Mouse (Mus musculus): Measurements from ENCODE around the gene Hps1. TPM values are rescaled to one million over a fixed set of nuclear protein-coding genes. Genes with fewer than 3 reads are reported as not detected.

Gene Hps1
- 9.2 and 11.6 TPM in 2 replicates for polyA plus RNA-seq (2016; fragmentation: Nextera tagmentation; extraction: Ambion mirVana)

GRCm38 (mm10) chr19:42779531-42780155 lies at the start of gene Hps1:
Gene Hps1 (minus strand): TSS chr19:42779978.
- H3K9me3 ChIP-seq = no peaks in the 10 kb centered on the region
- H3K27ac ChIP-seq = peak within 1 kb of the TSS; percentile 94
- 0 out of 2 replicates have a peak, but pooled peaks cover 5% of the 10 kb centered on the region for H3K36me3 ChIP-seq
- 0 out of 2 replicates have a peak, but pooled peaks cover 3% of the 10 kb centered on the region for H3K27me3 ChIP-seq (ENCODE audit: insufficient read depth, poor library complexity, severe bottlenecking)
- H3K4me3 ChIP-seq = peak within 1 kb of the TSS; percentile 78
- under 1% methylated on average over 43 of the region's 43 CpGs for WGBS
- peak; percentile 96 for DNase-seq (ENCODE audit: low spot score)
- H3K4me1 ChIP-seq = peaks cover 23% of the 10 kb centered on the region

- H3K27ac ChIP-seq = no peak overlapping the region
- no peaks in the 10 kb centered on the region for H3K27me3 ChIP-seq (ENCODE audit: insufficient read depth, poor library complexity, severe bottlenecking)
- no peaks in the 10 kb centered on the region for H3K9me3 ChIP-seq
- DNase-seq (ENCODE audit: low spot score) = no peak
- H3K4me1 ChIP-seq = peaks cover 6% of the 10 kb centered on the region
- no peaks in the 10 kb centered on the region for H3K36me3 ChIP-seq
- H3K4me3 ChIP-seq = no peak overlapping the region
- 40% methylated on average over 4 of the region's 4 CpGs for WGBS
These were observed 49.4 kb upstream of the Hps1 start for GRCm38 (mm10) chr19:42829196-42829595.

GRCm38 (mm10) chr19:42827843-42828242 lies 48.1 kb upstream of the Hps1 start:
- Histone ChIP-seq H3K9me3 (no peaks in the 10 kb centered on the region), H3K27me3 (ENCODE audit: insufficient read depth, poor library complexity, severe bottlenecking) (no peaks in the 10 kb centered on the region), H3K36me3 (no peaks in the 10 kb centered on the region), H3K27ac (no peak overlapping the region), H3K4me1 (peaks cover 6% of the 10 kb centered on the region), H3K4me3 (no peak overlapping the region)
- no peak for DNase-seq (ENCODE audit: low spot score)
- WGBS = 83% methylated on average over 3 of the region's 3 CpGs

- Histone ChIP-seq H3K9me3 (no peaks in the 10 kb centered on the region), H3K27me3 (ENCODE audit: insufficient read depth, poor library complexity, severe bottlenecking) (no peaks in the 10 kb centered on the region), H3K4me3 (no peak overlapping the region), H3K36me3 (no peaks in the 10 kb centered on the region), H3K27ac (no peak overlapping the region), H3K4me1 (no peaks in the 10 kb centered on the region)
- WGBS = 84% methylated on average over 5 of the region's 5 CpGs
- no peak for DNase-seq (ENCODE audit: low spot score)
These were observed 40.3 kb upstream of the Hps1 start for GRCm38 (mm10) chr19:42820109-42820508.

DNA sequence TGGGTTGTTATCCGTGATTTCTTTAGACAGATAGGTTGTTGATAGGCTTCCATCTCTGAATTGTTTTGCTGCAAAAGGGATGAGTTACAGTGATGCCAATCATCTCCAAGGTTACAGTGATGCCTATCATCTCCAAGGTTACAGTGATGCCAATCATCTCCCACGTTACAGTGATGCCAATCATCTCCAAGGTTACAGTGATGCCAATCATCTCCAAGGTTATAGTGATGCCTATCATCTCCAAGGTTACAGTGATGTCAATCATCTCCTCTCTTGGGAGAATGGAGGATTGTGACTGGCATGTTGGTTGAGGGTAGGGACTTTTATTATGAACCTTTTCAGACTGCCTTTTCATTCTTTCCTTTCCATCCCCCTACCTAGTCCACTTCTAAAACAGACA lies 38.0 kb upstream of the Hps1 start:
- no peak overlapping the region for H3K27ac ChIP-seq
- H3K27me3 ChIP-seq (ENCODE audit: insufficient read depth, poor library complexity, severe bottlenecking) = no peaks in the 10 kb centered on the region
- H3K4me1 ChIP-seq = no peaks in the 10 kb centered on the region
- no peaks in the 10 kb centered on the region for H3K36me3 ChIP-seq
- 72% methylated on average over 2 of the region's 2 CpGs for WGBS
- H3K4me3 ChIP-seq = no peak overlapping the region
- no peaks in the 10 kb centered on the region for H3K9me3 ChIP-seq
- DNase-seq (ENCODE audit: low spot score) = no peak

GRCm38 (mm10) chr19:42816261-42816660 lies 36.5 kb upstream of the Hps1 start:
- Histone ChIP-seq H3K9me3 (no peaks in the 10 kb centered on the region), H3K4me1 (0 out of 2 replicates have a peak, but pooled peaks cover 4% of the 10 kb centered on the region), H3K27me3 (ENCODE audit: insufficient read depth, poor library complexity, severe bottlenecking) (no peaks in the 10 kb centered on the region), H3K4me3 (no peak overlapping the region), H3K36me3 (no peaks in the 10 kb centered on the region), H3K27ac (no peak overlapping the region)
- 91% methylated on average over 2 of the region's 2 CpGs for WGBS
- DNase-seq (ENCODE audit: low spot score) = no peak

- Histone ChIP-seq H3K27me3 (ENCODE audit: insufficient read depth, poor library complexity, severe bottlenecking) (no peaks in the 10 kb centered on the region), H3K4me3 (no peak overlapping the region), H3K4me1 (0 out of 2 replicates have a peak, but pooled peaks cover 4% of the 10 kb centered on the region), H3K27ac (no peak overlapping the region), H3K36me3 (no peaks in the 10 kb centered on the region), H3K9me3 (no peaks in the 10 kb centered on the region)
- WGBS = 76% methylated on average over 5 of the region's 5 CpGs
- no peak for DNase-seq (ENCODE audit: low spot score)
These were observed 30.4 kb upstream of the Hps1 start for GRCm38 (mm10) chr19:42810140-42810539.

DNA sequence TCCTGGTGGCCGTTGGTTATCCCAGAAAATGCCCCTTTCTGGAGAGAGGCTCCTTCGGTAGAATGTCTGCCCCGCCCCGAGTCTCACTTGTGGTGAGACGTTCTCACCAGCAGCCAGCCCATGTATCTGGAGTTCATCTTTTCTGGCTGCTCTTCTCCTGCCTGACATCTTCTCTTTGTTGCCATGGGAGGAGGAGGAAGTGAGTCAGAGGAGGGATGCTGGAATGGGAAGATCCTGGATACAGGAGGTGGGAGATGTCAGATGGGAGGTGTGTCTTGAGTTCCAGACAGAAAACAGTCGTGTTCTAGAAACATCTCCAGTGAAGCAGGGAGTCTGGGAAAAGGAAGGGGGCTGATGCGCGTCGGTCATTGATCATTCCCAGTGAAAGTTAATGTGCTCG lies 29.7 kb upstream of the Hps1 start:
- no peak for DNase-seq (ENCODE audit: low spot score)
- Histone ChIP-seq H3K27me3 (ENCODE audit: insufficient read depth, poor library complexity, severe bottlenecking) (no peaks in the 10 kb centered on the region), H3K4me1 (0 out of 2 replicates have a peak, but pooled peaks cover 4% of the 10 kb centered on the region), H3K9me3 (no peaks in the 10 kb centered on the region), H3K36me3 (no peaks in the 10 kb centered on the region), H3K4me3 (no peak overlapping the region), H3K27ac (no peak overlapping the region)
- 73% methylated on average over 10 of the region's 10 CpGs for WGBS

- 0 out of 2 replicates have a peak, but pooled peaks cover 2% of the 10 kb centered on the region for H3K4me1 ChIP-seq
- no peaks in the 10 kb centered on the region for H3K9me3 ChIP-seq
- no peak overlapping the region for H3K27ac ChIP-seq
- H3K27me3 ChIP-seq (ENCODE audit: insufficient read depth, poor library complexity, severe bottlenecking) = peaks cover 18% of the 10 kb centered on the region
- no peak for DNase-seq (ENCODE audit: low spot score)
- no peaks in the 10 kb centered on the region for H3K36me3 ChIP-seq
- 71% methylated on average over 2 of the region's 2 CpGs for WGBS
- H3K4me3 ChIP-seq = no peak overlapping the region
These were observed 18.1 kb upstream of the Hps1 start for GRCm38 (mm10) chr19:42797866-42798265.

- Histone ChIP-seq H3K9me3 (no peaks in the 10 kb centered on the region), H3K27me3 (ENCODE audit: insufficient read depth, poor library complexity, severe bottlenecking) (peaks cover 18% of the 10 kb centered on the region), H3K4me1 (0 out of 2 replicates have a peak, but pooled peaks cover 5% of the 10 kb centered on the region), H3K4me3 (peak overlapping the region; percentile 60), H3K27ac (no peak overlapping the region), H3K36me3 (no peaks in the 10 kb centered on the region)
- 33% methylated on average over 9 of the region's 9 CpGs for WGBS
- DNase-seq (ENCODE audit: low spot score) = no peak
These were observed 16.0 kb upstream of the Hps1 start for GRCm38 (mm10) chr19:42795801-42796200.

DNA sequence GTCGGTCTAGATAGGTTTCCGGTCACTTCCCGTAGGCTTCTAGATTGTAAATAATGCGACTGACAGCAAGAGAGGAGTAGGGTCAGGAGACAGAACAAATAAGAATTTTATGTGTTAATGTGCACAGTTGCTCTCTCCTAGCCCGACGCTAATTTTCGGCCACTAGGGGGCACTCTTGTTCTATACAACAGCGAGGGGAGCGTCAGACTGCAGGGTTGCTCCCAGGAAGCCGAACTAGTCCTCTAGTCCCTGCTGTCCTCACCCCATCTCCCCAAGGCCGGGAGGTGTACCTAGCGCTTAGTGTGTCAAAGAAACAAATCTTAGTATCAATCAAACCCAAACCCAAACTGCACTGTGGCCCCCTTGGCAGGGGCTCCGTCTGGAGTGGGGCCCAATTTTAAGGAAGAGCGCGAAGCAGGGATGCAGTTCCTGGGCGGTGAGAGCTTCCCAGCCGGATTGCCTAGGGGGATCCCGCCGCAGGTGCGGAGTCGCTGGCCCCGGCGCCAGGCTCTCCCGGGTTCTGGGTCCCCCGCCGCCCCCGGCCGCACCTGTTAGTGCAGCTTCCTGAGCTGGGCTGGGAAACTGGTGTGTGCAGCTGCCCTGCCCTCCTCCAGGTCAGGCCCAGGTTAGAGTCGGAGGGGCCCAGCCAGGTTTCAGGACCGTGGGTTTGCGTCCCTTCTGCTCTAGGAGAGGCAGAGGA lies 15.3 kb upstream of the Hps1 start:
- peak; percentile 93 for DNase-seq (ENCODE audit: low spot score)
- Histone ChIP-seq H3K27ac (peak overlapping the region; percentile 59), H3K9me3 (no peaks in the 10 kb centered on the region), H3K36me3 (no peaks in the 10 kb centered on the region), H3K4me3 (peak overlapping the region; percentile 60), H3K4me1 (0 out of 2 replicates have a peak, but pooled peaks cover 5% of the 10 kb centered on the region), H3K27me3 (ENCODE audit: insufficient read depth, poor library complexity, severe bottlenecking) (peaks cover 18% of the 10 kb centered on the region)
- 2% methylated on average over 31 of the region's 31 CpGs for WGBS

DNA sequence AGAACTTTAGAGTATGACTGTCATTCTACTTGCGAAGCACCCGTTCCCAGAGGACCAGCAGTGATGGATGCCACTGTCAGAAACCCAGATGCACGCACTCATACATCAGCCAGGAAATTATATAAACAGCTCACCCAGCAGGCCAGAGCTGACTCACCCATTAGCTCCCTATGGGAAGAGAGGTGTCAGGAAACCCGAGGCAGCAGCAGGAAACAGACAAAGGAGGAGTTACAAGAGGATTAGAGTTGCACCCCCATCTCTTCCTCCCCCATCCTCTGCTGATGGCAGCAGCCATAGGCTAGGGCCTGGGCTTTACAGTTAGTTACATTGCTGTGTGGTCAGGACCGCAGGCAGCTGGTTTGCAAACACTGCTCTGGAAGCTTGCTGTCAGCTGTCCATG lies 8.5 kb upstream of the Hps1 start:
- H3K9me3 ChIP-seq = no peaks in the 10 kb centered on the region
- no peaks in the 10 kb centered on the region for H3K36me3 ChIP-seq
- whole genome bisulfite sequencing = 39% methylated on average over 5 of the region's 5 CpGs
- no peak for DNase-seq (ENCODE audit: low spot score)
- 0 out of 2 replicates have a peak overlapping the region, but pooled peaks have one; percentile 1 for H3K27ac ChIP-seq
- peaks cover 11% of the 10 kb centered on the region; the same call in 1 of the 2 replicates for H3K4me1 ChIP-seq
- H3K4me3 ChIP-seq = no peak overlapping the region
- H3K27me3 ChIP-seq (ENCODE audit: insufficient read depth, poor library complexity, severe bottlenecking) = peaks cover 25% of the 10 kb centered on the region

DNA sequence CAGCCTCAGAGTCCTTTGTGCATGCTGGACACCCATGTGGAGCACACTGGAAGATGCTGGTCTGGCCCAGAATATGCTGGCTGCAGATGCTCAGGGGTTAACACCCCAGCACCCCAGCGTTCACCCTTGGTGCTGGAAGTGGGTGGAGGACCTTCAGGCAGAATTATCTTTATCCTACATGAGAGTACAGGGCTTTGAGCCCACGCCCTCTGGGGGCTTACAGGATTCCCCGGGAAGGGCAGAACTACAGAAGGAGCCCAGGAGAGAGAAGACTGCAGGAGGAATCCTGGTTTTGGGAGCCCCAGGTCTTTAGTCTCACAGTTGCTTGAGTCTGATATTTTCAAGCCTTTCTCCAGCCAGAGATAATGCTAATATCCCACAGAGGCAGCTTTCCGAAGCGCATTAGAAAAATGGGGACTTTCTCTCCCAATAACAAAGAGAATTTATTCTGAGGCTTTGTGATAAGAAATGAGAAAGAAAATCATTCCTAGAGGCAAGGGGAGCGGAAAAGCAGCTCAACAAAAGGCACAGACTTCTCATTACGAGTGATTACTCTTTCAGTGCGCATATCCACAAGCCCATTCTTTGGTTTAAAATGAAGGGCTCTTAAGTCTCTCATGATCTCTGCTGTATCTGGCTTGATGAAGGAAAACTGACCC lies 5.9 kb upstream of the Hps1 start:
- 49% methylated on average over 8 of the region's 8 CpGs for WGBS
- Histone ChIP-seq H3K27me3 (ENCODE audit: insufficient read depth, poor library complexity, severe bottlenecking) (peaks cover 25% of the 10 kb centered on the region), H3K36me3 (no peaks in the 10 kb centered on the region), H3K9me3 (no peaks in the 10 kb centered on the region), H3K4me3 (no peak overlapping the region), H3K27ac (no peak overlapping the region), H3K4me1 (peaks cover 6% of the 10 kb centered on the region; the same call in 1 of the 2 replicates)
- DNase-seq (ENCODE audit: low spot score) = no peak

All from heart, embryonic 10.5 days (tissue).